Mouse (Mus musculus): ENCODE measurements around the gene Krt25. TPM values are rescaled to one million over a fixed set of nuclear protein-coding genes. Genes with fewer than 3 reads are reported as not detected.

Krt25 gene
- polyA plus RNA-seq, 1 experiment = 0.03 TPM

DNA sequence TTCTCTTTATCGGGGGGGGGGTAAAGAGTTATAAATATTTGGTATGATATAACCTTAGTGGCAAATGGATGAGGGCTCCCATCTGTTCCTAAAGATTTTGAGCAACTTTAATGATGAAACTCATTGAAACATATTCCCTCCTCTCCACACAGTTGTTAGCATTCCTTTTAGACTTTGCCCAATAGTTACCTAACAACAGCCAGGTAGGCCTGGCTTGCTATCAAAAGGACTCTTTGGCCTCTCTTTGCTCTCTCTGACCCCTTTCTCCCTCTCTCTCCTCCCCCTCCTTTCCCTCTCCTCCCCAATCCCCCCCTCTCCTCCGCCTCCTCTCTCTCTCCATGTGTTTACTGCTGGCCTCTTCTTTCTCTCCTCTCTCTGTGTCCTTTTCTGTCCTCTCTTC lies 8.2 kb downstream of the Krt25 start:
- no peaks in the 10 kb centered on the region for H3K27me3 ChIP-seq (replicated peaks; ENCODE audit: control insufficient read depth, insufficient read depth, low read length)
- no peaks in the 10 kb centered on the region for H3K36me3 ChIP-seq (ENCODE audit: control insufficient read depth, insufficient read depth, low read length)
- TF ChIP-seq CTCF (conservative IDR thresholded peaks at IDR 0.05; ENCODE audit: insufficient read depth, insufficient read length, low read depth, low read length) (no peak), POLR2A (IDR thresholded peaks at IDR 0.05; ENCODE audit: low read depth, low read length) (no peak)
- no peak for DNase-seq
- no peak overlapping the region for H3K4me3 ChIP-seq (ENCODE audit: insufficient read depth, low read depth, low read length)
- H3K27ac ChIP-seq (ENCODE audit: insufficient read depth, low read depth, low read length) = no peak overlapping the region
- WGBS = 88% methylated on average over 2 of the region's 2 CpGs
- peaks cover 2% of the 10 kb centered on the region; the same call in 1 of the 2 replicates for H3K4me1 ChIP-seq (ENCODE audit: control insufficient read depth, insufficient read depth, low read length)

DNA sequence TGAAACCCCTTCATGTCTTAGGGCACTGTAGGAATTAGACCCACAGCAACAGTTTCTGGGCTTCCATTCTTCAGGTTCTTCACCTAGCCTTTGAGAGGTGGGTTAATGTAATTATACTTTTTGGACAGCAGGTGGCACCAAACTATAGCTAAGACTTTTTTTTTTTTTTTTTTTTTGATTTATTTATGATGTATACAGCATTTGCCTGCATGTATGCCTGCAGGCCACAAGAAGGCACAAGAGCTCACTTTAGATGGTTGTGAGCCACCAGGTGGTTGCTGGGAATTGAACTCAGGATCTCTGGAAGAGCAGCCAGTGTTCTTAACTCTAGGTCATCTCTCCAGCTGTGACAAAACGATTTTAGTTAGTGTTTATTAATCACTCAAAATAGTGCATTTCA lies 11.9 kb downstream of the Krt25 start:
- H3K36me3 ChIP-seq (ENCODE audit: control insufficient read depth, insufficient read depth, low read length) = no peaks in the 10 kb centered on the region
- no peaks in the 10 kb centered on the region for H3K27me3 ChIP-seq (replicated peaks; ENCODE audit: control insufficient read depth, insufficient read depth, low read length)
- no peak overlapping the region for H3K4me3 ChIP-seq (ENCODE audit: insufficient read depth, low read depth, low read length)
- no peak overlapping the region for H3K27ac ChIP-seq (ENCODE audit: insufficient read depth, low read depth, low read length)
- WGBS = 90% methylated on average over 1 of the region's 1 CpGs
- no peak for TF ChIP-seq POLR2A (IDR thresholded peaks at IDR 0.05; ENCODE audit: low read depth, low read length)
- no peak; the same call in 1 of the 2 replicates for TF ChIP-seq CTCF (conservative IDR thresholded peaks at IDR 0.05; ENCODE audit: insufficient read depth, insufficient read length, low read depth, low read length)
- peak; percentile 14 for DNase-seq
- peaks cover 2% of the 10 kb centered on the region; the same call in 1 of the 2 replicates for H3K4me1 ChIP-seq (ENCODE audit: control insufficient read depth, insufficient read depth, low read length)

DNA sequence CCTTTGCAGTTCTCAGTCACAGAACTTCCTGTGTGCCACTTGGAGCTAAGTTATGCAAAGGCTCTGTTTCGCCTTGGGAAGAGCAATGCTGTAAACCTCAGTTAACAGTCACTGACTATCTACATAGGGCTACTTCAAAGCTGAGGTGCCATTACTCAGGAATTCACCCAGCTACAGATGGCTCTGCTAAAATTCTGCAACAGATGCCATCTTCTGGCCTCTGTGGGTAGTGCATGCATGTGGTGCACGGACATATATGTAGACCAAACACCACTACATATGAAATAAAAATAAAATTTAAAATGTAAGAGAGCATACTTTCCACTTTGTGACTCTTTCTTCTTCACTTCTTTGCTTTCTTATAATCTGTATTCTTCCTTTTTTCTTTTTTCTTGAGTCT lies 15.2 kb downstream of the Krt25 start:
- TF ChIP-seq CTCF (conservative IDR thresholded peaks at IDR 0.05; ENCODE audit: insufficient read depth, insufficient read length, low read depth, low read length) (peak; percentile 75), POLR2A (IDR thresholded peaks at IDR 0.05; ENCODE audit: low read depth, low read length) (no peak)
- no peaks in the 10 kb centered on the region for H3K27me3 ChIP-seq (replicated peaks; ENCODE audit: control insufficient read depth, insufficient read depth, low read length)
- peak; percentile 64 for DNase-seq
- no peak overlapping the region for H3K4me3 ChIP-seq (ENCODE audit: insufficient read depth, low read depth, low read length)
- no peak overlapping the region for H3K27ac ChIP-seq (ENCODE audit: insufficient read depth, low read depth, low read length)
- WGBS = 24% methylated on average over 2 of the region's 2 CpGs
- no peaks in the 10 kb centered on the region for H3K36me3 ChIP-seq (ENCODE audit: control insufficient read depth, insufficient read depth, low read length)
- no peaks in the 10 kb centered on the region; the same call in 1 of the 2 replicates for H3K4me1 ChIP-seq (ENCODE audit: control insufficient read depth, insufficient read depth, low read length)

DNA sequence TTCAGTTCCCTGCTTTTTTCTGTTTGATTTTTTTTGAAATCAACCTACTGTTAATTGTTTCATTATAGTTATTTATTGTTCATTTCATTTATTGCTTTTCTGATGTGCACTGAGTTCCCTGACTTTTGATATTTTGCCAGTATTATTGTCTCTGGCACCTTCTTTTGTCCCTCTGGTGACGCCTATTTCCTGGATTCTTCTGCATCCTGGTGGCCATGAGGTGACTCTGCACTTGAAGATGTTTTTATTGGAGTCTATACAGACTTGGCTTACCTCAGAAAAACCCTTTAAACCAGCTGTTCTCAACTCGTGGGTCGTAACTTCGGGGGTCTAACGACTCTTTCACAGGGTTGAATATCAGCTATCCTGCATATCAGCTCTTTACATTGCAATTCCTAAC lies 27.7 kb downstream of the Krt25 start:
- H3K27ac ChIP-seq (ENCODE audit: insufficient read depth, low read depth, low read length) = no peak overlapping the region
- no peaks in the 10 kb centered on the region for H3K4me1 ChIP-seq (ENCODE audit: control insufficient read depth, insufficient read depth, low read length)
- no peak overlapping the region for H3K4me3 ChIP-seq (ENCODE audit: insufficient read depth, low read depth, low read length)
- TF ChIP-seq POLR2A (IDR thresholded peaks at IDR 0.05; ENCODE audit: low read depth, low read length) = no peak
- TF ChIP-seq CTCF (conservative IDR thresholded peaks at IDR 0.05; ENCODE audit: insufficient read depth, insufficient read length, low read depth, low read length) = 0 out of 2 replicates have a peak, but pooled peaks have one; percentile 13
- 23% methylated on average over 5 of the region's 5 CpGs for WGBS
- H3K27me3 ChIP-seq (replicated peaks; ENCODE audit: control insufficient read depth, insufficient read depth, low read length) = no peaks in the 10 kb centered on the region; the same call in 1 of the 2 replicates
- no peak for DNase-seq
- no peaks in the 10 kb centered on the region for H3K36me3 ChIP-seq (ENCODE audit: control insufficient read depth, insufficient read depth, low read length)

DNA sequence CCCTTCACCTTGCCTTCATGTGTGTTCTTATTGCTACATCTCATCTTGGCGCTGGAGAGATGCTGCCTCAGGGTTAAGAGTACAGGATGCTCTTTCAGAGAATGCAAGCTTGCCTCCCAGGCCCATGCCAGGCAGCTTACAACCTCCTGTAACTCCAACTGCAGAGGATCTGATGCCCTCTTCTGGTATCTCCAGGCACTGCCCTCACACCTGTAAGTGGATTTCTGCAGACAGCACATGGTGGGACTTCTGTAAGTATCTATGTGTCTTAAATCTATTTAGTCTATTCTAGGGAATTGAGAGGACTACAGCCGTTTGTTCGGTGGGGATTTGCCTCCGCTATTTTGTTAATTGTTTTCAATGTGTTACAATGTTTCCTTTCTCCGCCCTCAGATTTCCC lies 29.9 kb downstream of the Krt25 start:
- WGBS = 57% methylated on average over 5 of the region's 5 CpGs
- no peak for TF ChIP-seq POLR2A (IDR thresholded peaks at IDR 0.05; ENCODE audit: low read depth, low read length)
- peak; percentile 66 for TF ChIP-seq CTCF (conservative IDR thresholded peaks at IDR 0.05; ENCODE audit: insufficient read depth, insufficient read length, low read depth, low read length)
- H3K27ac ChIP-seq (ENCODE audit: insufficient read depth, low read depth, low read length) = no peak overlapping the region
- no peak overlapping the region for H3K4me3 ChIP-seq (ENCODE audit: insufficient read depth, low read depth, low read length)
- H3K4me1 ChIP-seq (ENCODE audit: control insufficient read depth, insufficient read depth, low read length) = no peaks in the 10 kb centered on the region
- H3K27me3 ChIP-seq (replicated peaks; ENCODE audit: control insufficient read depth, insufficient read depth, low read length) = no peaks in the 10 kb centered on the region
- peak; percentile 48 for DNase-seq
- no peaks in the 10 kb centered on the region for H3K36me3 ChIP-seq (ENCODE audit: control insufficient read depth, insufficient read depth, low read length)

DNA sequence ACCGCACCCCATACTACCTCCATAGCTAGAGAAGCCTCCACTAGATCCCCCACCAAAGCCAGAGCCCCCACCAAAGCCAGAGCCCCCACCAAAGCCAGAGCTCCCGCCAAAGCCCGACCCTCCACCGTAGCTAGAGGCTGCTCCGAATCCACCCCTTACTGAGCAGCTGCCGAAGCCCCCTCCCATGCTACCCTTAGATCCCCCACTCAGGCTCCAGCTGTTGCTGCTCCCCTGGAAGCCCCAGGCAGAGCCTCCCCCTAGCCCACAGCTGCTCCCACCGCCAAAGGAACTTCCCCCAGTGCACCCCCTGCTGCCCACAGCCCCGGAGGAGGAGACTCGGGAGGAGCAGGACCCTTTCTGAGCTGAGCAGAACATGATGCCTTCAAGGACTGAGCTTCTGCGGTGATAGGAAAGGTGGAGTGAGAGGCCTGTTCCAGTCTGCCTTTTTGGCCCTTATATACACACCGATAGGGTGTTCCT lies 37.9 kb downstream of the Krt25 start, which contains the start of gene Krt24:
Gene Krt24 (minus strand): TSS at position 430 of the 480 bp plus-strand sequence.
- Histone ChIP-seq H3K27me3 (replicated peaks; ENCODE audit: control insufficient read depth, insufficient read depth, low read length) (no peaks in the 10 kb centered on the region), H3K4me1 (ENCODE audit: control insufficient read depth, insufficient read depth, low read length) (no peaks in the 10 kb centered on the region), H3K27ac (ENCODE audit: insufficient read depth, low read depth, low read length) (no peak within 1 kb of the TSS), H3K4me3 (ENCODE audit: insufficient read depth, low read depth, low read length) (no peak within 1 kb of the TSS), H3K36me3 (ENCODE audit: control insufficient read depth, insufficient read depth, low read length) (no peaks in the 10 kb centered on the region)
- no peak for DNase-seq
- TF ChIP-seq CTCF (conservative IDR thresholded peaks at IDR 0.05; ENCODE audit: insufficient read depth, insufficient read length, low read depth, low read length) (no peak), POLR2A (IDR thresholded peaks at IDR 0.05; ENCODE audit: low read depth, low read length) (no peak)
- 48% methylated on average over 11 of the region's 11 CpGs for WGBS

GRCm38 (mm10) chr11:99284011-99284410 lies 38.7 kb downstream of the Krt25 start:
- no peak for TF ChIP-seq POLR2A (IDR thresholded peaks at IDR 0.05; ENCODE audit: low read depth, low read length)
- no peaks in the 10 kb centered on the region for H3K27me3 ChIP-seq (replicated peaks; ENCODE audit: control insufficient read depth, insufficient read depth, low read length)
- WGBS = 86% methylated on average over 5 of the region's 5 CpGs

More at GRCm38 (mm10) chr11:99284011-99284410, 38.7 kb downstream of the Krt25 start:
- H3K4me1 ChIP-seq (ENCODE audit: control insufficient read depth, insufficient read depth, low read length) = no peaks in the 10 kb centered on the region
- DNase-seq = no peak
- H3K36me3 ChIP-seq (ENCODE audit: control insufficient read depth, insufficient read depth, low read length) = no peaks in the 10 kb centered on the region
- no peak overlapping the region for H3K27ac ChIP-seq (ENCODE audit: insufficient read depth, low read depth, low read length)
- no peak overlapping the region for H3K4me3 ChIP-seq (ENCODE audit: insufficient read depth, low read depth, low read length)
